Mouse (Mus musculus): ENCODE measurements around the gene Cmss1.
A peak's percentile ranks its signal among the peaks of the same experiment; 100 is the strongest.

The Cmss1 gene

DNA sequence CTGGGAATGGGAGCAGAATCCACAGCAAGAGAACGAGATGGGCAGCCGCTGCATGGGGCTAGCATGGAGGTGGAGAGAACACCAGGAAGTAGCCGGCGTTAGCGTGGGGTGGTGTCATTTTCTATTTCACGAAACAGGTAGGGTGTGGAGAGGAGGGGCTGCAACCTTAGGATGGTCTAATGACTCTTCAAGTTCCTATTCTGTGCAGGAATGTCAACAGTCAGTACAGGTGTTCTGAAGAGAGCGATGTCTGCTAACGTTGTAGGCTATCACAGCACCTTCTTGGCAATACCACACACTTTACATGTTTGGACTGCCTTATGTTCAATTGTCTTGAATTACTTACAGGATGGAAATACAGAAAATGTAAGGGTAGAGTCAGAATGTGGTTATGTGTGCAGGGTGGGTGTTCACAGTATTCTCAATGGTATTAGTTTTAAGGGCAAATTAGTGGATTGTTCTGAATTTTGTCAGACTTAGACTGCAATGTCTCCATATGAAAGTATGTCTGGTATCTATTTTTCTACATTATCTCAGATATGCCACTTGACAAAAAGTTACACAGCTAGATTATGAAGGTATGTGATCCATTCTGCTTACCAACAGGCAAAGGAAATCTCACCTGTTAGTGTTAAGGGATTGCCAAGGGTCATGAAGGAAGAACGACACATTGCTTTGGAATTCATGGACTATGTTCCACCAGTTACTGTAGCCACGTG is 311.3 kb downstream of the Cmss1 start:
- DNase-seq (ENCODE audit: low spot score in 2 of 2), result no peak

DNA sequence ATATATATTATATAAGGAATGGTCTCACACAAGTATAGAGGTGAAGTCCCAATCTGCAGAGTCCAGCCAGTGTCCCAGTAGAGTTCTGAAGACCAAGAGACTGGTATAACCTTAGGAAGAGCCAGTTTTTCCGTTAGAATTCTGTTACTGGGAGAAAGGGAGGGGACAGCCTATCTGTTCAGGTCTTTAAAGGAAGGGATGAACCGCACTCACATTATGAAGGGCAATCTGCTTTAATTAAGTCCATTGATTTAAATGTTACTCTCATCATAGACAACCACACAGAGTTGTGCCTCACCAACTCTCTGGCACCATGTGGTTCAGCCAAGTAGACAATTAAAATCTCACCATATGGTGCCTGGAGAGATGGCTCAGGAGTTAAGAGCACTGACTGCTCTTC is 313.9 kb downstream of the Cmss1 start, which contains the start of gene Tmem30c:
Gene Tmem30c, minus strand, starts transcription at position 101 of the 400 bp plus-strand sequence.
- DNase-seq (ENCODE audit: low spot score in 2 of 2), result no peak

DNA sequence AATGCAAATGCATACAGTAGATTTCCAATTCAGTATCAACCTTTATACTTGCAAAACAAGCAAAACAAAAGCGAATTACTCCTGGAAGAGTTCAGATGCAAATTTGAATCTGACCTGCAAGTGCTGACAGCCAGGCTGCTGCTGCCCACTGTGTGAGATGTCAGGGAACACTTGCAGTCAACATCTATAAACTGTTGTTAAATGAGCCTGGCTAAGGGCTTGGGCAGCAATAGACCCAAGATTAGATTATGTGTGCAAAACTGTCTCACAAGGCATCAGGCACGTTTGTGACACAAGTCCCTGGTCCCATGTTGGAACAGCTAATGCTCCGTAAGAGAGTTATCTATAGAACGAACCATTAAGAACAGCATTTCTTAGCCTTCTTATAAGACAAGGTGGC is 314.4 kb downstream of the Cmss1 start:
- DNase-seq (ENCODE audit: low spot score in 2 of 2), result no peak

DNA sequence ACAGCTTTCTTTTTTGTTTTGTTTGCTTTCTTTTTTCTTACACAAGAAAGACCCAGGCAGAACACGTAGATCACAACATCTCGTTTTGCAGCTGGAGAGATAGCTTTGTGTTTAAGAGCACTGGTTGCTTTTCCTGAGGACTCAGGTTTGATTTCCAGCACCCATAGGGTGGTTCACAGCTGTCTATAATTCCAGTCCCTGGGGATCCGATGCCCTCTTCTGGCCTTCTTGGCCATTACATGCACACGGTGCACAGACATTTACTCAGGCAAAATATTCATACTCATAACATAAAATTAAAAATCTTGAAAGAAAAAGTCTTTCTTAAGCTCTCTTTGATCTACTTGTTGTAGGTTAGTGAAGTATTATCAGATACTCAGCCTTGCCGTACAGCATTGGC is 315.0 kb downstream of the Cmss1 start:
- DNase-seq (ENCODE audit: low spot score in 2 of 2), result peak in 1 of 2 experiments; percentile 3

DNA sequence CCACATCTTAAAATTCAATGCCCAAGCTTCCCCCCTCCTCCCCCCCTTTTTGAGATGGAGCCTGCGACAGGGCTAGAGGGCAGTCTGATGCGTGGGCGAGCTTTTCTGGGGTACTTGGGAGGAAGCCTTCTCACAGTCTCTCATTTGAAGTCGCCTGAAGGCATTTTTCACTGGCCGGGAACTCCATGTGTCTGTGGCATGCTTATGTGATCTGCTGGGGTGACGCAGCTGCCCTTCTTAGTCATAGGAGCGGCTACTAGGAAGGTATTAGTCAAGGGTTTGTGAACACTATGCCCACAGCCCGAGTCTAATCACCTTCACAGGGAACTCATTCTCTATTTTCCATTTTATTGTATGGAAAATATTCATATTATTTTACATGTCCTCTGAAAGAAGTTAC is 325.2 kb downstream of the Cmss1 start:
- DNase-seq (ENCODE audit: low spot score in 2 of 2), result no peak

DNA sequence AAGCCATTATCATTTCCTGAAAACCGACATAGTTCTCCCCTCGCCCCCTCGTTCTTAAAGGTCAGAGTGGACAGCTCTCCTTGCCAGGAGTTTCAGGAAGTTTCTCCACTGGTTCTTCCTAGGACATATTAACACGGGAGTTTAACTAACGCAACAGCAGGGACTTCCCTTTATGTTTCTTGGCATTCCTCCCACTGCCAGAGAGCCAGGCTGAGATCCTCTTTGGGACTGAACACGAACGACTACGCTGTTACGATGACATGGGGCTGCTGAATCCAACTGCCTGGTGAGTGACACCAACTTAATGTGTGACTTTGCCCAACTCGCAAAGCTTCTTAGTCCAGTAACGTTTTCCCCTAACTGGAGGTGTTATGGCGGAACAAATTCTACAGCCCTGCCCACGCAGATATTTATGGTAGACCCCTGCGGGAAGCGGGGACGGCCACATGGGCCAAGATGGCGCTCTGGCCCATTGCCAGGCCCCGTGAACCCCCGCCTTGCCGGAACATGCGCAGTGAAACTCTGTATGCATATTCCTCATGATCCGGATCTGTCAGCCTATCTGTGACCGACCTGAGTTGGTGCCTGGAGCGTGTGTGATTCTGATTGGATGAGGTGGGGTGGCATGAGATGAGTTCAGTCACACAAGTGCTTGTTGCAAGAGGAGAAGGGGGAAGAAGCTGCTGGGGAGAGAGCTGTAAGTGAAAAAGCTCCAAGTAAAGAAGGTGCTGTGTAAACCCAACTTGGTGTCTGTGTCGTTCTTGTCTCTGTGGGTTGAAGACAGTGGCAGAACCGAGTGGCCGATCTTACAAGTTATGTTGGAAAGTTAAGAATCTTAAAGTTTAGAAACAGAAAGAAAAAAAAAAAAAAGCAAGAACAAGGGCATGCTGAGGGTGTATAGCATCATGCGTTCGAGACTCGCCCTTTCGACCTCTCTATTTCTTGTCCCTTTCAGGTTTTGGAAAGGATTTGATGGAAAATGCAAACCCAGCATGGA is 326.1 kb downstream of the Cmss1 start:
- DNase-seq (ENCODE audit: low spot score in 2 of 2), result no peak

DNA sequence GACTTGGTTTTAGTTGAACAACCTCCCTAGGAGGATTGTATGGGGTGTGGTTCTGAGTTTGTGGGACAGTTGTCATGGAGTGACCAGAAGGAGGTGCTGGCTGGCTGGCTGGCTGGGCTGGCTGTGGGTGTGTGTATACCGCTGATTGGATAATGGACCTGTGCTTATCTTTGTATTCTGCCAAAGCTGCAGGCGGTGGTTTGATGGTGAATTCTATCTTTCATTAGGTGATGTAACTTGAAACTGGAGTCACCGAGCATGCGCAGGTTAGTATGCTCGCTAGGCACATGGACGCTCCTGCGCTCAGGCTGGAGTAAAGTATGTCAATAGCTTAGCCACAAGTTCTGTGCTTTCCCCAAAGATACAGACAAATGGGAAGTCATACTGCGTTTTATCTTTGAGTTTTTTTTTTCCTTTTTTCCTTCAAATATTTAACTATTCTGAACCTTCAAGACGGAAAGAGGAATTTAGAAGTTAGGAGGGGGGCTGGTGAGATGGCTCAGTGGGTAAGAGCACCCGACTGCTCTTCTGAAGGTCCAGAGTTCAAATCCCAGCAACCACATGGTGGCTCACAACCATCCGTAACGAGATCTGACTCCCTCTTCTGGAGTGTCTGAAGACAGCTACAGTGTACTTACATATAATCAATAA is 327.6 kb downstream of the Cmss1 start:
- no peak for DNase-seq (ENCODE audit: low spot score in 2 of 2)

DNA sequence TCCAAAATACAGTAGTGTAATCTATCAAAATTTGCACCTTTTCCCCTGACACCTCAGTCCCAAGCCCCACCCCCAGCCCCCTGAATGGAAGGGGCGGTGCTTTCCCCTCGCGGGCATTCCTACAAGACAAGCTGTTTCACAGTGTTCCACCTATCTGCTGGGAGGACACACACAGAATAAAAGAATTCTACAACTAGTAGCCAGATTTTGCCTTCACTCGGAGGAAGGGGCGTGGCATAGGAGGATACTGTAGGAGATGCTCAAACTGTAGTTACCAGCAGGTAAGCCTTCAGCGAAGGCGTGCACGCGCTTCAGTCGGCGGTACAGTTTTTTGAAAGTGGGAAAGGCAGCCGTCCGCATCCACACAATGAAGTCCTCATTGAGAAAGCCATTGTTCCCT is 336.9 kb downstream of the Cmss1 start:
- DNase-seq (ENCODE audit: low spot score in 2 of 2), result no peak

DNA sequence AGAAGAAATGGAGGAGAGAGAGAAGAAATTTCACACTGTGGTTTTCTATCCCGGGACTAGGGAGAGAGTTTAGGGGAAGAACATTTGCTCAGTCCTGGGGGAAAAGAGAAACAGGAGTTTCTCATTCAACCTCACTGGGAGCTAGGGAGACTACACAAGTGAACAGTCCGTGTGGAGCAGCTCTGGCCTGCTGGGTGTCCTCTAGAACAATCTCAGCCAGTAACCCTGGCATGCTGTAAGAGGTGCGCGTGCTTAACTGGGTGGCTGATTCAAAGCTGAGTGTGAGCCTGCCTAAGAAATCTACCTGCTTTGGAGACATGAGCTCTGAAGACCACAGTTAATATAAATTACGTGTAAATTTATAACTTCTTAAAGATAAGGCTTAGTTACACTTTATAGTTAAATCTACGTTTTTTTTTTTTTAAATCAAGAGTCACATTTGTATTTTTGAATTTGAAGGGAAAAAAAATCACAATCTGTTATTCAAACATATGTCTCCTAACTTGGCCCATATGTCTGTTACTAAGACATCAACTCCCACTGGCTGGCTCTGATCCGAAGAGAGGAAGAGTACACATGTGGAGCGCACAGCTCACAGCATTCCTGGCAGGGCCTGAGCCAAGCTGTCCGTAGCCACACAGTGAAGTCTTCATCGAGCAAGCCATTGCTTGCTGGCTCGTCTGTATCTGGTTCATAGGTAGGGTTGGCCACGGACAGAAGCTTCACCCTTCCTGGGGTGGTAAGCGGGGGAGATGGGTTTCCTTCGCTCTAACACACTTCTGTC is 338.4 kb downstream of the Cmss1 start:
- no peak for DNase-seq (ENCODE audit: low spot score in 2 of 2)

DNA sequence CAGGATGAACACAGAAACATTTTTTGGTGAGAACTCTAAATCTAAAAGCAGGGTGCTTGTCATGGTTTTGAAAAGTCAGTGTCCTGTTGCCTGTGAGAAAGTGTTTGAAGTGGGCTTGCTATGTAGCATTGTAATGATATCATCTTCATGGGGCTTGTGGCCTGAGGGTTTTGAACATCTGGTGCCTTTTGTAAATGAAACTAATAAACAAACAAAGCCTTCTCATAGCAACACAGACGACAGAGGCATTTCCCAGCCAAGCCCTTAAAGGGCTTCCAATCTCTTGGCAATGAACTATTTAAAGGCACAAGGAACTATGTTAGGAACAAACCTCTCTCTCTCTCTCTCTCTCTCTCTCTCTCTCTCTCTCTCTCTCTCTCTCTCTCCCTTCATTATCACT is 339.6 kb downstream of the Cmss1 start:
- no peak for DNase-seq (ENCODE audit: low spot score in 2 of 2)

DNA sequence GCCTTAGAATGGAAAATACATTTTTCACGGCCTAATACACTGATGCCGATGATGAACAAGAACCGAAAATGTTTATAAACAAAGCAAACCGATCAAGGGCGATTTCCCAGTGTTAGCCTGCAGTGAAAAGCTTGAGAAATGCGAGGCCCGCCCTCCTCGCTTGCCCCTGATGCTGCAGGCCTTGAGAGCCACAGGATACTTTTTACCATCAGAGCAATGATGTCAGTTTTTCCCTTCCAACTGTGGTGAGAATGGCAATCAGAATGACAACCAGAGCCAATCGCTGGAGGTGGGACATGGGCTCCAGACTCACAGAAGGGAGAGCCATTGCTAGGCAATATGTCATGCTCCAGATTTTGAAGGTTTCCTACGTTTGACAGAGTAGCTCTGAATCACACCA is 346.5 kb downstream of the Cmss1 start:
- DNase-seq (ENCODE audit: low spot score in 2 of 2), result no peak

DNA sequence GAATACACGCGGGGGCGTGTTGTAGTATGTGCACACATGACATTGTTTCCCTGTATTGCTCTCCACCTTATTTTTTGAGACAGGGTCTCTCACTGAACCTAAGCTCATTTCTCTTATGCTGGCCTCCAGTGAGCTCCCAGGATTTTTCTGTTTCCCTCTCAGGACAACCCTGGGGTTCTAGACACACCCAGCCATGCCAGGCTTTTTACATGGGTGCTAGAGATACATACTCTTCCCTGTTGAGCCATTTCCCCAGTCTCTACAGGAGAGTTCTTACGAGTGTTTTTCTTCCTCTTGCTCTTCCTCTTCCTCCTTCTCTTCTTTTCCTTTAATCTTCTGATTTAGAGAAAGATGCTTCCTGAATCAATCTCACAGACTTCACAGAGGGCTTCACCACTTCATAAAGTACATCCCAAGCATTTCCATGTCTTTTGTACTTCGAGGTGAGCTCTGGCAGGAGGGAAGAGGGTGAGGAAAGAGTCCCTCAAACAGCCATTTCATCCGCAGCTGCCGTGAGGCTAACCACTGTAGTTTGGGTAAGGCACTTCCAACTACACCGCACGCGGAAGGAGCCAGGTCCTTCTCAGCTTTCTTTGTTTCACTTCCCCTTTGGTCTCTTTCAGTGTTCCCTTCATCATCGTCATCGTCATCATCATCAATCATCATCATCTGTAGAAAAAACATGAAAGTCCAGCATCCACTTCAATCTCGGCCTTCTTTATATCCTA is 347.1 kb downstream of the Cmss1 start:
- peak in 1 of 2 experiments; percentile 29 for DNase-seq (ENCODE audit: low spot score in 2 of 2)

All from natural killer cell, adult 2 months (primary cell).